Mouse (Mus musculus) cerebellum, postnatal 14 days (tissue): ENCODE results near the gene Pde6b.

Source experiments
- DNase-seq, 2 experiments: peaks; one replicate each; pipeline ENCODE4 v3.0.0; 2021; ENCODE audit warnings: mixed read lengths in 2 of 2

Pde6b gene

GRCm38 (mm10) chr5:108403453-108403852, 15.3 kb downstream of the Pde6b start:
- DNase-seq: no peak

GRCm38 (mm10) chr5:108405460-108405859, 17.3 kb downstream of the Pde6b start:
- no peak for DNase-seq

GRCm38 (mm10) chr5:108406977-108407376, 18.8 kb downstream of the Pde6b start:
- no peak for DNase-seq

GRCm38 (mm10) chr5:108414711-108415110, 26.5 kb downstream of the Pde6b start:
- no peak for DNase-seq

- no peak for DNase-seq
These were observed 34.5 kb downstream of the Pde6b start for GRCm38 (mm10) chr5:108422741-108423140.

- DNase-seq: no peak
These were observed 35.2 kb downstream of the Pde6b start for GRCm38 (mm10) chr5:108423427-108423826.

GRCm38 (mm10) chr5:108427186-108427585, 39.0 kb downstream of the Pde6b start:
- peak; percentile 80 to 81 for DNase-seq

GRCm38 (mm10) chr5:108431196-108431595, 43.0 kb downstream of the Pde6b start:
- DNase-seq: no peak

- peak; percentile 96 to 97 for DNase-seq
These were observed 45.8 kb downstream of the Pde6b start, which contains the start of gene Atp5k for GRCm38 (mm10) chr5:108433804-108434587. Atp5k (minus strand) TSS chr5:108434448.

- DNase-seq: no peak
These were observed 47.9 kb downstream of the Pde6b start for GRCm38 (mm10) chr5:108436101-108436500.

- DNase-seq: no peak
These were observed 58.8 kb downstream of the Pde6b start for GRCm38 (mm10) chr5:108446973-108447372.

GRCm38 (mm10) chr5:108447857-108448256, 59.7 kb downstream of the Pde6b start:
- no peak for DNase-seq

- peak in 1 of 2 experiments; percentile 22 for DNase-seq
These were observed 60.8 kb downstream of the Pde6b start, which contains the start of gene Mfsd7a for GRCm38 (mm10) chr5:108448785-108449668. Mfsd7a (minus strand) TSS chr5:108448891.

- no peak for DNase-seq
These were observed 62.8 kb downstream of the Pde6b start for GRCm38 (mm10) chr5:108450837-108451540.

- DNase-seq: no peak
These were observed 63.4 kb downstream of the Pde6b start for GRCm38 (mm10) chr5:108451611-108452010.

GRCm38 (mm10) chr5:108452422-108452821, 64.2 kb downstream of the Pde6b start:
- DNase-seq: no peak

- no peak for DNase-seq
These were observed 65.9 kb downstream of the Pde6b start for GRCm38 (mm10) chr5:108454094-108454493.

GRCm38 (mm10) chr5:108458706-108459105, 70.5 kb downstream of the Pde6b start:
- DNase-seq: no peak

- peak; percentile 10 to 15 for DNase-seq
These were observed 72.3 kb downstream of the Pde6b start for GRCm38 (mm10) chr5:108460461-108460860.

GRCm38 (mm10) chr5:108461082-108462065, 73.2 kb downstream of the Pde6b start, which contains the start of gene Pcgf3:
Pcgf3 (plus strand) TSS chr5:108461232.
- peak; percentile 98 to 99 for DNase-seq

- no peak for DNase-seq
These were observed 74.3 kb downstream of the Pde6b start for GRCm38 (mm10) chr5:108462446-108462845.
